Mouse (Mus musculus): Measurements from ENCODE around the gene Gpr162.
"Not testable (repeated sequence)": the region's sequence is repeated elsewhere in the genome, so short reads cannot be mapped to it uniquely, and the experiment has no call there.

Gene Gpr162

GRCm38 (mm10) chr6:124863658-124864298 is at the start of gene Gpr162:
Gene Gpr162, minus strand, starts transcription at chr6:124863983.
- no peak for DNase-seq (ENCODE audit: extremely low read depth, low read depth)

- DNase-seq (ENCODE audit: extremely low read depth, low read depth), result no peak
Measured at GRCm38 (mm10) chr6:124913214-124913613, 49.4 kb upstream of the Gpr162 start.

- no peak for DNase-seq (ENCODE audit: extremely low read depth, low read depth)
Measured at GRCm38 (mm10) chr6:124911533-124912218, 47.9 kb upstream of the Gpr162 start, which contains the start of gene Lag3. Gene Lag3, minus strand, starts transcription at chr6:124911705.

- DNase-seq (ENCODE audit: extremely low read depth, low read depth), result no peak
Measured at GRCm38 (mm10) chr6:124910032-124910431, 46.2 kb upstream of the Gpr162 start.

GRCm38 (mm10) chr6:124907767-124908166 is 44.0 kb upstream of the Gpr162 start:
- no peak for DNase-seq (ENCODE audit: extremely low read depth, low read depth)

- DNase-seq (ENCODE audit: extremely low read depth, low read depth), result no peak
Measured at GRCm38 (mm10) chr6:124904991-124905860, 41.4 kb upstream of the Gpr162 start.

GRCm38 (mm10) chr6:124904161-124904981 is 40.6 kb upstream of the Gpr162 start:
- peak; percentile 75 for DNase-seq (ENCODE audit: extremely low read depth, low read depth)

- peak; percentile 67 for DNase-seq (ENCODE audit: extremely low read depth, low read depth)
Measured at GRCm38 (mm10) chr6:124903580-124904151, 39.9 kb upstream of the Gpr162 start.

- no peak for DNase-seq (ENCODE audit: extremely low read depth, low read depth)
Measured at GRCm38 (mm10) chr6:124901851-124902250, 38.1 kb upstream of the Gpr162 start.

GRCm38 (mm10) chr6:124900801-124901480 is 37.2 kb upstream of the Gpr162 start:
- DNase-seq (ENCODE audit: extremely low read depth, low read depth), result no peak

GRCm38 (mm10) chr6:124900056-124900800 is 36.4 kb upstream of the Gpr162 start:
- no peak for DNase-seq (ENCODE audit: extremely low read depth, low read depth)

GRCm38 (mm10) chr6:124898359-124898758 is 34.6 kb upstream of the Gpr162 start:
- DNase-seq (ENCODE audit: extremely low read depth, low read depth), result no peak

GRCm38 (mm10) chr6:124894113-124894512 is 30.3 kb upstream of the Gpr162 start:
- not testable (repeated sequence) for DNase-seq (ENCODE audit: extremely low read depth, low read depth)

GRCm38 (mm10) chr6:124890997-124891396 is 27.2 kb upstream of the Gpr162 start:
- no peak for DNase-seq (ENCODE audit: extremely low read depth, low read depth)

- DNase-seq (ENCODE audit: extremely low read depth, low read depth), result no peak
Measured at GRCm38 (mm10) chr6:124888555-124889125, 24.9 kb upstream of the Gpr162 start.

- DNase-seq (ENCODE audit: extremely low read depth, low read depth), result no peak
Measured at GRCm38 (mm10) chr6:124887986-124888385, 24.2 kb upstream of the Gpr162 start, which contains the start of gene Cd4. Gene Cd4, minus strand, starts transcription at chr6:124888221.

GRCm38 (mm10) chr6:124885956-124886381 is 22.2 kb upstream of the Gpr162 start:
- no peak for DNase-seq (ENCODE audit: extremely low read depth, low read depth)

GRCm38 (mm10) chr6:124884714-124885500 is 21.1 kb upstream of the Gpr162 start:
- DNase-seq (ENCODE audit: extremely low read depth, low read depth), result no peak

Measured in MEL-GATA-1-ER (cell line).